Mouse (Mus musculus) heart, adult 2 months (tissue): Measurements from ENCODE around the gene Timm23. TPM values are rescaled to one million over a fixed set of nuclear protein-coding genes. Genes with fewer than 3 reads are reported as not detected.

Source experiments
- DNase-seq, 2 experiments: peaks; one replicate each; pipeline ENCODE4 v3.0.0; 2021
- H3K27ac ChIP-seq: fragments of 200-600 bp; 2 replicates; pipeline ENCODE4 v1.8.1; 2022
- H3K27me3 ChIP-seq: fragments of 200-500 bp; 2 replicates; pipeline ENCODE4 v1.6.1; 2012; ENCODE audit warnings: mild to moderate bottlenecking, low read length, inconsistent platforms, mixed read lengths; ENCODE audit not compliant: control insufficient read depth, insufficient read depth
- H3K36me3 ChIP-seq: fragments of 200-500 bp; 2 replicates; pipeline ENCODE4 v1.6.1; 2012; ENCODE audit warnings: low read length, inconsistent platforms; ENCODE audit not compliant: control insufficient read depth, insufficient read depth
- H3K4me1 ChIP-seq: fragments of 200-500 bp; 2 replicates; pipeline ENCODE4 v1.6.1; 2011; ENCODE audit warnings: low read length; ENCODE audit not compliant: control insufficient read depth, insufficient read depth
- H3K4me3 ChIP-seq: fragments of 200-600 bp; 2 replicates; pipeline ENCODE4 v1.8.1; 2022
- H3K79me2 ChIP-seq: fragments of 200-500 bp; replicated peaks from 2 replicates; pipeline ENCODE4 v1.6.1; 2012; ENCODE audit warnings: mild to moderate bottlenecking, inconsistent platforms, low read length, moderate library complexity, mixed read lengths; ENCODE audit not compliant: control insufficient read depth, insufficient read depth
- H3K9ac ChIP-seq: fragments of 200-500 bp; 2 replicates; pipeline ENCODE4 v1.6.1; 2012; ENCODE audit warnings: low read depth, mild to moderate bottlenecking, control low read depth, inconsistent platforms, low read length, mixed read lengths
- CTCF ChIP-seq: fragments of 200-600 bp; IDR thresholded peaks from 2 replicates; pipeline ENCODE4 v1.8.1; 2022; ENCODE audit warnings: antibody characterized with exemption, mild to moderate bottlenecking, moderate library complexity
- EP300 ChIP-seq: fragments of 200-500 bp; IDR thresholded peaks from 2 replicates; pipeline ENCODE4 v1.6.1; 2011; ENCODE audit warnings: low read depth, low read length, control low read depth; ENCODE audit not compliant: insufficient read depth
- POLR2A ChIP-seq: fragments of 200-500 bp; IDR thresholded peaks from 2 replicates; pipeline ENCODE4 v1.6.1; 2011; ENCODE audit warnings: mild to moderate bottlenecking, low read depth, low read length, control low read depth; ENCODE audit not compliant: insufficient read depth
- WGBS: fragments of 180-500 bp; shearing (Covaris S2); methylation state at CpG from one replicate; pipeline ENCODE4 v1.1.7; 2018; 5-methylcytosine and 5-hydroxymethylcytosine counted together
- intact Hi-C: fragments of 180-260 bp; cut with DNase I; formaldehyde crosslinking; loops from one replicate; pipeline ENCODE4 v1.15.1; 2025
- polyA plus RNA-seq: library from polyadenylated mRNA; depleted of rRNA; stranded (reverse); fragments of >200 nt; gene quantifications from 2 replicates; pipeline ENCODE4 v1.2.3, GENCODE M21; 2012
- total RNA-seq, 2 experiments: library from RNA; stranded (reverse); gene quantifications; 2 replicates each; pipeline ENCODE4 v1.2.3; 2021

Gene Timm23
- total and polyA plus RNA-seq, 3 experiments: 206 to 264 (median 234) TPM

- peaks cover 10% of the 10 kb centered on the region for H3K36me3 ChIP-seq
- intact Hi-C loops: no loop called here
- no peak overlapping the region for H3K4me3 ChIP-seq
- peaks cover 2% of the 10 kb centered on the region; the same call in 1 of the 2 replicates for H3K4me1 ChIP-seq
- TF ChIP-seq CTCF (no peak), EP300 (no peak), POLR2A (no peak)
- WGBS: 89% methylated on average over 5 of the region's 5 CpGs
- no peak overlapping the region for H3K9ac ChIP-seq
- no peaks in the 10 kb centered on the region for H3K27me3 ChIP-seq
- no peak for DNase-seq
- no peak overlapping the region for H3K27ac ChIP-seq
- H3K79me2 ChIP-seq: peaks cover 3% of the 10 kb centered on the region
These were observed 34.4 kb downstream of the Timm23 start for GRCm38 (mm10) chr14:32167326-32167725.

DNA sequence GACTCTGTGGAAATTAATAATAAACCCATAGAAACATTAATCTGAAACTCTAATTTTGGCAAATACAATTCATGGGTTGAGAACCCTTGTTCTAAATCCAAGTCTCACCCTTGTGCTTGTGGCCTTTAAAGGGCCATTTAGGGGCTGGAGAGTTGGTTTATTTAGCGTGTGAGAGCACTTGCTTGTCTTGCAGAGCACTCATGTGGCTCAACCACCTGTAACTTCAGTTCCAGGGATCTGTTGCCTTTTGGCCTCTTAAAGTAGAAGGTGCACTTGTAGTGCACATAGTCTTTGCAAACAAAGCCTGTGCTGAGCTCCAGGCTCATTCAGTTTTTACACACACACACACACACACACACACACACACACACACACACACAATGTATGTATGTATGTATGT, 34.9 kb downstream of the Timm23 start:
- peaks cover 2% of the 10 kb centered on the region; the same call in 1 of the 2 replicates for H3K4me1 ChIP-seq
- H3K4me3 ChIP-seq: no peak overlapping the region
- TF ChIP-seq POLR2A (no peak), CTCF (no peak), EP300 (no peak)
- H3K27me3 ChIP-seq: no peaks in the 10 kb centered on the region
- H3K79me2 ChIP-seq: peaks cover 4% of the 10 kb centered on the region
- 71% methylated on average over 1 of the region's 1 CpGs for WGBS
- peaks cover 11% of the 10 kb centered on the region for H3K36me3 ChIP-seq
- intact Hi-C loops: no loop called here
- H3K27ac ChIP-seq: no peak overlapping the region
- no peak for DNase-seq
- H3K9ac ChIP-seq: no peak overlapping the region

GRCm38 (mm10) chr14:32166062-32166441, 35.6 kb downstream of the Timm23 start:
- WGBS: 62% methylated on average over 2 of the region's 2 CpGs
- Histone ChIP-seq H3K79me2 (peaks cover 4% of the 10 kb centered on the region), H3K9ac (no peak overlapping the region), H3K27me3 (no peaks in the 10 kb centered on the region), H3K36me3 (peaks cover 14% of the 10 kb centered on the region), H3K4me1 (peaks cover 3% of the 10 kb centered on the region), H3K27ac (no peak overlapping the region), H3K4me3 (no peak overlapping the region; the same call in 1 of the 2 replicates)
- TF ChIP-seq EP300 (no peak), POLR2A (no peak), CTCF (no peak)
- no peak for DNase-seq
- intact Hi-C loops: no loop called here

DNA sequence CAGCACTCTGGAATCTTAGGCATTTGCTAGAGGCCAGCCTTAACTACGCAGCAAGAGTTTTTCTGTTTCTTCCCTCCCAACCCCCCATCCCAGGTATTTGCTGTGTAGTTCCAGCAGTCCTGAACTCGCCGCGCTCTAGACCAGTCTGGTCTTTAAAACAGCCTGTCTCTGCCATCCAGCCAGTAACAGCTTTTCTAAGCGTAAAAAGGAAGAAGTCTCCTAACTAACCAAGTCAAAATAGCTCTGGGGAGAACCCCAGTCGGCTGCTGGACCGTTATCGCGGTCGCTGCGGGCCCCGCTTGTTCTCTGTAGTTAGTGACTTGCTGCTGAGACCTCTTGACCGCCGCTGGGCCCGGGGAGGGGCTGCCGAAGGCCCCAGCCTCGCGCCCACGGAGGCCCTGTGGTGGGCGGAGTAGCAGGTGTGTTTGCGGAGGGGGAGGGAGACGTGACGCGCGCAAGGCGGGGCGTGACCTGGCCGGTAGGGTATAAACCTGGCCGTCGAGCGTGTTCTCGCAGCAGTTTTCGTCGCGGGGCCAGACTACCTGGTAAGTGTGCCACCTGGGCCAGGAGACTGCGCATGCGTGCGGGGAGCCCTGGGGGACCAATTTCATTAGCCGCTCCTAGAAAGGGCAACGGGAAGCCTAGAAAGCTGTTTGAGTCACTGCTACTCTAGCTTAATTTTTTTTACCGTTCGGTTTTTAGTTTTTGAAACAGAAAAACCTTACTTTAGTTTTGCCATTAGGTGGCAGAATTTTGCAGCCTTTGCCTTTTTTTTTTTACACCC, 36.2 kb downstream of the Timm23 start:
- Histone ChIP-seq H3K4me1 (peaks cover 5% of the 10 kb centered on the region), H3K27me3 (no peaks in the 10 kb centered on the region), H3K4me3 (peak overlapping the region; percentile 31), H3K36me3 (peaks cover 12% of the 10 kb centered on the region), H3K27ac (peak overlapping the region; percentile 60), H3K79me2 (peaks cover 4% of the 10 kb centered on the region), H3K9ac (peak overlapping the region; percentile 69)
- intact Hi-C loops: no loop called here
- 2% methylated on average over 42 of the region's 42 CpGs for WGBS
- DNase-seq: peak; percentile 75 to 78
- TF ChIP-seq POLR2A (peak; percentile 39; the same call in 1 of the 2 replicates), CTCF (peak; percentile 25; the same call in 1 of the 2 replicates), EP300 (no peak)

GRCm38 (mm10) chr14:32164173-32165051, 37.3 kb downstream of the Timm23 start:
- Histone ChIP-seq H3K79me2 (peaks cover 4% of the 10 kb centered on the region), H3K27ac (no peak overlapping the region), H3K36me3 (peaks cover 12% of the 10 kb centered on the region), H3K4me3 (no peak overlapping the region), H3K4me1 (peaks cover 5% of the 10 kb centered on the region), H3K9ac (no peak overlapping the region), H3K27me3 (no peaks in the 10 kb centered on the region)
- no peak for DNase-seq
- TF ChIP-seq EP300 (no peak), POLR2A (no peak), CTCF (no peak)
- intact Hi-C loops: no loop called here
- 90% methylated on average over 8 of the region's 8 CpGs for WGBS
